Mouse (Mus musculus): ENCODE results near the gene Ccar1. TPM values are rescaled to one million over a fixed set of nuclear protein-coding genes. Genes with fewer than 3 reads are reported as not detected.
"Not testable (repeated sequence)": the region's sequence is repeated elsewhere in the genome, so short reads cannot be mapped to it uniquely, and the experiment has no call there.

Gene Ccar1
- polyA plus RNA-seq, 1 experiment from 2014 or later: 87.7 TPM

GRCm38 (mm10) chr10:62722701-62723100 is 69.4 kb downstream of the Ccar1 start:
- ATAC-seq (ENCODE audit: low FRiP score): no peak
- WGBS: 26% methylated on average over 4 of the region's 4 CpGs

GRCm38 (mm10) chr10:62720574-62720973 is 71.5 kb downstream of the Ccar1 start:
- 91% methylated on average over 8 of the region's 8 CpGs for WGBS
- not testable (repeated sequence) for H3K4me1 ChIP-seq; H3K9ac ChIP-seq (replicated peaks); H3K4me3 ChIP-seq (replicated peaks); ATAC-seq (ENCODE audit: low FRiP score); H3K36me3 ChIP-seq; H3K27ac ChIP-seq (replicated peaks); H3K9me3 ChIP-seq (replicated peaks); H3K4me2 ChIP-seq
- H3K27me3 ChIP-seq (replicated peaks): peaks cover 12% of the 10 kb centered on the region; the same call in 1 of the 2 replicates

More at GRCm38 (mm10) chr10:62722701-62723100, 69.4 kb downstream of the Ccar1 start:
- Histone ChIP-seq H3K4me2 (no peak overlapping the region), H3K9ac (replicated peaks) (no peak overlapping the region), H3K9me3 (replicated peaks) (no peaks in the 10 kb centered on the region), H3K4me3 (replicated peaks) (no peak overlapping the region), H3K27ac (replicated peaks) (no peak overlapping the region), H3K27me3 (replicated peaks) (peaks cover 12% of the 10 kb centered on the region; the same call in 1 of the 2 replicates), H3K4me1 (peaks cover 6% of the 10 kb centered on the region), H3K36me3 (no peaks in the 10 kb centered on the region)

GRCm38 (mm10) chr10:62713457-62713856 is 78.6 kb downstream of the Ccar1 start:
- H3K27me3 ChIP-seq (replicated peaks): no peaks in the 10 kb centered on the region
- no peaks in the 10 kb centered on the region for H3K4me1 ChIP-seq
- ATAC-seq (ENCODE audit: low FRiP score): no peak
- no peaks in the 10 kb centered on the region for H3K36me3 ChIP-seq
- H3K27ac ChIP-seq (replicated peaks): no peak overlapping the region
- WGBS: 76% methylated on average over 10 of the region's 10 CpGs
- no peak overlapping the region for H3K9ac ChIP-seq (replicated peaks)
- H3K4me2 ChIP-seq: no peak overlapping the region
- H3K9me3 ChIP-seq (replicated peaks): no peaks in the 10 kb centered on the region
- H3K4me3 ChIP-seq (replicated peaks): no peak overlapping the region

- Histone ChIP-seq H3K27ac (replicated peaks) (no peak overlapping the region), H3K9me3 (replicated peaks) (no peaks in the 10 kb centered on the region), H3K9ac (replicated peaks) (no peak overlapping the region), H3K4me2 (no peak overlapping the region), H3K4me1 (no peaks in the 10 kb centered on the region), H3K4me3 (replicated peaks) (no peak overlapping the region), H3K27me3 (replicated peaks) (no peaks in the 10 kb centered on the region), H3K36me3 (no peaks in the 10 kb centered on the region)
- 81% methylated on average over 4 of the region's 4 CpGs for WGBS
- ATAC-seq (ENCODE audit: low FRiP score): no peak
These were observed 88.5 kb downstream of the Ccar1 start for GRCm38 (mm10) chr10:62703579-62703978.

GRCm38 (mm10) chr10:62702436-62702835 is 89.7 kb downstream of the Ccar1 start:
- Histone ChIP-seq H3K9me3 (replicated peaks) (no peaks in the 10 kb centered on the region), H3K27me3 (replicated peaks) (no peaks in the 10 kb centered on the region), H3K27ac (replicated peaks) (no peak overlapping the region), H3K4me2 (no peak overlapping the region), H3K4me1 (no peaks in the 10 kb centered on the region), H3K9ac (replicated peaks) (no peak overlapping the region), H3K4me3 (replicated peaks) (no peak overlapping the region), H3K36me3 (no peaks in the 10 kb centered on the region)
- WGBS: 89% methylated on average over 4 of the region's 4 CpGs
- ATAC-seq (ENCODE audit: low FRiP score): no peak

Other genes with a start within 250 kb of the Ccar1 start
- gene Kif1bp, start 213.8 kb downstream of the Ccar1 start, polyA plus RNA-seq (2015; fragmentation: Nextera tagmentation; extraction: Ambion mirVana): 68.7 and 75.5 TPM in 2 replicates
- gene Ddx21, start 190.0 kb downstream of the Ccar1 start, polyA plus RNA-seq (2015; fragmentation: Nextera tagmentation; extraction: Ambion mirVana): 12.0 and 14.3 TPM in 2 replicates
- gene Ddx50, start 141.1 kb downstream of the Ccar1 start, polyA plus RNA-seq (2015; fragmentation: Nextera tagmentation; extraction: Ambion mirVana): 80.6 and 89.4 TPM in 2 replicates
- gene Stox1, start 66.2 kb downstream of the Ccar1 start, polyA plus RNA-seq (2015; fragmentation: Nextera tagmentation; extraction: Ambion mirVana): 3.2 and 3.3 TPM in 2 replicates
- 36.8 and 37.8 TPM in 2 replicates for gene Tet1, start 116.7 kb upstream of the Ccar1 start, polyA plus RNA-seq (2015; fragmentation: Nextera tagmentation; extraction: Ambion mirVana)
- 13.9 and 14.8 TPM in 2 replicates for gene Slc25a16, start 128.3 kb upstream of the Ccar1 start, polyA plus RNA-seq (2015; fragmentation: Nextera tagmentation; extraction: Ambion mirVana)
- gene Dna2, start 154.7 kb upstream of the Ccar1 start, polyA plus RNA-seq (2015; fragmentation: Nextera tagmentation; extraction: Ambion mirVana): 4.8 and 9.6 TPM in 2 replicates
- gene Rufy2, start 187.9 kb upstream of the Ccar1 start, polyA plus RNA-seq (2015; fragmentation: Nextera tagmentation; extraction: Ambion mirVana): 59.5 and 61.5 TPM in 2 replicates
- gene Hnrnph3, start 231.9 kb upstream of the Ccar1 start, polyA plus RNA-seq (2015; fragmentation: Nextera tagmentation; extraction: Ambion mirVana): 116 and 117 TPM in 2 replicates
- 0.81 and 1.00 TPM in 2 replicates for gene Pbld2, start 232.0 kb upstream of the Ccar1 start, polyA plus RNA-seq (2015; fragmentation: Nextera tagmentation; extraction: Ambion mirVana)